In the genomic region with DNA sequence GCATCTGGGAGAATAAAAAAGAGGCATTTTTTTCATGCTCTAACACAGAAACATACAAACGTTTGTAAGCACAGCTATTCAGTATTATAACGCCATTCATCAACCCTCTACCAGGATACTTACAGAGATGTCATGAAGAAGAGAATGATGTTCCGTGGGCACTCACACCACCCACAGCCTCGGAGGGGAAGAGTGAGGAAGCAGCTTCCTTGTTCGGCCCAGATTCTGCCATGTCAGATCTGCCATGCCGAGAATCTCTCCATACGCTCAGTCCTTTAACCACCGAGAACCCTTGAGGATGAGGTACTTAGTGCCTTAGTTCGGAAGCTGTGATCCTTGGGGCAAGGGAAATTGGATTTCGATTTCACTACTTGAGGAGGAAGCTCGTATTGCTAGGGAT, we compare ENCODE assay signal across 8 mouse cellular contexts. TPM values are rescaled to one million over a fixed set of nuclear protein-coding genes. Genes with fewer than 3 reads are reported as not detected.
DNase-seq lines count a peak whose midpoint lies in the region; ATAC-seq lines count a peak whose summit lies in the region.

A gene (minus strand): TSS at position 367 of the 400 bp plus-strand sequence.

- no peak within 1 kb of the TSS for H3K27ac ChIP-seq in embryonic facial prominence, embryonic 13.5 days
- peak within 1 kb of the TSS; percentile 14; the same call in 1 of the 2 replicates for H3K27ac ChIP-seq in heart, embryonic 16.5 days (ENCODE audit: low read length)
- no peak within 1 kb of the TSS for H3K27ac ChIP-seq in macrophage

- no peaks in the 10 kb centered on the region for H3K9me3 ChIP-seq in embryonic facial prominence, embryonic 13.5 days
- H3K9me3 ChIP-seq in heart, embryonic 16.5 days (replicated peaks; ENCODE audit: control insufficient read depth, low read length): no peaks in the 10 kb centered on the region

- no peak within 1 kb of the TSS for H3K9ac ChIP-seq in embryonic facial prominence, embryonic 13.5 days
- H3K9ac ChIP-seq in heart, embryonic 16.5 days (ENCODE audit: low read length): no peak within 1 kb of the TSS

- no peak within 1 kb of the TSS for H3K4me2 ChIP-seq in embryonic facial prominence, embryonic 13.5 days
- no peak within 1 kb of the TSS; the same call in 1 of the 2 replicates for H3K4me2 ChIP-seq in heart, embryonic 16.5 days (ENCODE audit: low read depth, low read length)

- H3K4me3 ChIP-seq in embryonic facial prominence, embryonic 13.5 days: no peak within 1 kb of the TSS
- no peak within 1 kb of the TSS for H3K4me3 ChIP-seq in heart, embryonic 16.5 days (ENCODE audit: low read length)
- H3K4me3 ChIP-seq in macrophage (ENCODE audit: inconsistent target): no peak within 1 kb of the TSS

- DNase-seq in right cerebral cortex, adult 18-20 months: peak; percentile 46
- DNase-seq in right cerebral cortex, postnatal 36 days (ENCODE audit: low spot score in 2 of 2): no peak
- DNase-seq in ovary, postnatal 14 days (ENCODE audit: low spot score): no peak
- DNase-seq in kidney, postnatal 36 days: no peak
- no peak for DNase-seq in thymus, postnatal 4 days

- peaks cover 21% of the 10 kb centered on the region for H3K4me1 ChIP-seq in embryonic facial prominence, embryonic 13.5 days
- peaks cover 13% of the 10 kb centered on the region for H3K4me1 ChIP-seq in heart, embryonic 16.5 days (ENCODE audit: control insufficient read depth, insufficient read depth, low read length)

- H3K36me3 ChIP-seq in embryonic facial prominence, embryonic 13.5 days: no peaks in the 10 kb centered on the region
- no peaks in the 10 kb centered on the region for H3K36me3 ChIP-seq in heart, embryonic 16.5 days (ENCODE audit: control insufficient read depth, insufficient read depth)
- no peaks in the 10 kb centered on the region for H3K36me3 ChIP-seq in macrophage (ENCODE audit: inconsistent target)

- no peak for ATAC-seq in embryonic facial prominence, embryonic 13.5 days (ENCODE audit: insufficient number of reproducible peaks, insufficient read depth, low FRiP score, low TSS enrichment, low read depth)
- ATAC-seq in heart, embryonic 16.5 days (replicated peaks; ENCODE audit: extremely low read depth, insufficient read depth, low FRiP score): no peak

- WGBS in embryonic facial prominence, embryonic 13.5 days: 43% methylated on average over 11 of the region's 11 CpGs
- 73% methylated on average over 11 of the region's 11 CpGs for WGBS in heart, embryonic 16.5 days
- 80% methylated on average over 11 of the region's 11 CpGs for WGBS in macrophage (ENCODE audit: missing documents)

- H3K79me2 ChIP-seq in macrophage (ENCODE audit: inconsistent target): peaks cover 28% of the 10 kb centered on the region

- peaks cover 10% of the 10 kb centered on the region; the same call in 1 of the 2 replicates for H3K27me3 ChIP-seq in embryonic facial prominence, embryonic 13.5 days
- H3K27me3 ChIP-seq in heart, embryonic 16.5 days (ENCODE audit: control insufficient read depth, insufficient read depth, low read length): no peaks in the 10 kb centered on the region

RNA-seq across cellular contexts. Expression of the gene that starts here (rescaled TPM):
- polyA plus RNA-seq in embryonic facial prominence, embryonic 13.5 days (2015; fragmentation: Nextera tagmentation; extraction: Ambion mirVana): 12.0 and 12.3 TPM in 2 replicates
- 7.9 and 9.8 TPM in 2 replicates for polyA plus RNA-seq in heart, embryonic 16.5 days (2015; fragmentation: Nextera tagmentation; extraction: Ambion mirVana)
- 100 to 1,000 TPM in 10 of 26 experiments, 10 to 100 TPM in 16; 31.8 to 133 (median 88.5) TPM for total RNA-seq in macrophage (2018; cell fraction: chromatin; rRNA removed)
- 10 to 100 TPM; 17.6 to 37.1 (median 28.2) TPM for total RNA-seq in macrophage (2018; cell fraction: cytosol; rRNA removed)
- total RNA-seq in macrophage (2018; cell fraction: nucleus; rRNA removed): 10 to 100 TPM; 34.0 to 83.1 (median 56.1) TPM
- 14.2 to 22.1 TPM (median 14.3 TPM) in 3 replicates for polyA plus RNA-seq in macrophage (2018)
